Mouse (Mus musculus) intestine, postnatal 0 days (tissue): Measurements from ENCODE around the gene Rad23a. TPM values are rescaled to one million over a fixed set of nuclear protein-coding genes. Genes with fewer than 3 reads are reported as not detected.

Source experiments
- ATAC-seq: fragments of 200-750 bp; cut with Nextera tagmentation; 2 replicates; pipeline ENCODE4 v1.8.0; 2017; ENCODE audit warnings: mild to moderate bottlenecking, moderate TSS enrichment, moderate library complexity
- H3K27ac ChIP-seq: fragments of 300-500 bp; sonication (generic); 2 replicates; pipeline ENCODE4 v1.5.1; 2014; ENCODE audit warnings: mild to moderate bottlenecking, low read depth, low read length, moderate library complexity
- H3K27me3 ChIP-seq: fragments of 300-500 bp; sonication (generic); replicated peaks from 2 replicates; pipeline ENCODE4 v1.6.1; 2014; ENCODE audit warnings: low read length, mixed read lengths; ENCODE audit not compliant: control insufficient read depth, insufficient read depth
- H3K36me3 ChIP-seq: fragments of 300-500 bp; sonication (generic); 2 replicates; pipeline ENCODE4 v1.6.1; 2014; ENCODE audit warnings: mild to moderate bottlenecking, moderate library complexity; ENCODE audit not compliant: control insufficient read depth, insufficient read depth
- H3K4me1 ChIP-seq: fragments of 300-500 bp; sonication (generic); replicated peaks from 2 replicates; pipeline ENCODE4 v1.6.1; 2014; ENCODE audit warnings: antibody characterized with exemption, low read length, mixed read lengths; ENCODE audit not compliant: control insufficient read depth, insufficient read depth
- H3K4me2 ChIP-seq: fragments of 300-500 bp; sonication (generic); replicated peaks from 2 replicates; pipeline ENCODE4 v1.6.1; 2014; ENCODE audit warnings: low read depth, mild to moderate bottlenecking, moderate library complexity
- H3K4me3 ChIP-seq: fragments of 300-500 bp; sonication (generic); 2 replicates; pipeline ENCODE4 v1.5.1; 2014; ENCODE audit warnings: low read depth, low read length
- H3K9ac ChIP-seq: fragments of 300-500 bp; sonication (generic); 2 replicates; pipeline ENCODE4 v1.6.1; 2014; ENCODE audit warnings: mild to moderate bottlenecking, low read depth, low read length
- H3K9me3 ChIP-seq: fragments of 300-500 bp; sonication (generic); 2 replicates; pipeline ENCODE4 v1.6.1; 2016; ENCODE audit warnings: mixed run types; ENCODE audit not compliant: control insufficient read depth
- CTCF ChIP-seq: sonication (generic); IDR thresholded peaks from 2 replicates; pipeline ENCODE4 v1.5.1; 2016; ENCODE audit warnings: low read depth, mild to moderate bottlenecking, control low read depth, antibody characterized with exemption, moderate library complexity
- WGBS: fragments of 180-500 bp; shearing (Covaris S2); extraction: QIAGEN DNeasy Blood & Tissue Kit; methylation state at CpG from one replicate; pipeline ENCODE4 v1.1.7; 2014; 5-methylcytosine and 5-hydroxymethylcytosine counted together
- polyA plus RNA-seq: library from polyadenylated mRNA; unstranded; fragments of >200 nt; fragmentation: Nextera tagmentation; extraction: Ambion mirVana; gene quantifications from 2 replicates; pipeline ENCODE4 v1.2.1, GENCODE M21; 2015

Rad23a gene
- polyA plus RNA-seq, 1 experiment from 2014 or later: 67.8 TPM

- Histone ChIP-seq H3K27me3 (no peaks in the 10 kb centered on the region), H3K9ac (no peak overlapping the region), H3K4me2 (peak overlapping the region; percentile 77), H3K27ac (peak overlapping the region; percentile 41; the same call in 1 of the 2 replicates), H3K4me3 (peak overlapping the region; percentile 94; the same call in 1 of the 2 replicates), H3K36me3 (peaks cover 39% of the 10 kb centered on the region), H3K4me1 (peaks cover 7% of the 10 kb centered on the region; the same call in 1 of the 2 replicates), H3K9me3 (no peaks in the 10 kb centered on the region)
- WGBS: 65% methylated on average over 9 of the region's 9 CpGs
- TF ChIP-seq CTCF: no peak
- ATAC-seq: no peak
These were observed 4.1 kb upstream of the Rad23a start for GRCm38 (mm10) chr8:84844397-84845070.

- no peak for TF ChIP-seq CTCF
These were observed 1.0 kb upstream of the Rad23a start for GRCm38 (mm10) chr8:84841514-84841913.

GRCm38 (mm10) chr8:84839875-84840247 lies 604 bp downstream of the Rad23a start:
- H3K27ac ChIP-seq: peak overlapping the region; percentile 80
- peak overlapping the region; percentile 77 for H3K4me3 ChIP-seq
- H3K4me1 ChIP-seq: no peaks in the 10 kb centered on the region; the same call in 1 of the 2 replicates
- no peaks in the 10 kb centered on the region for H3K27me3 ChIP-seq
- WGBS: under 1% methylated on average over 7 of the region's 7 CpGs
- TF ChIP-seq CTCF: no peak
- no peaks in the 10 kb centered on the region for H3K9me3 ChIP-seq
- H3K9ac ChIP-seq: peak overlapping the region; percentile 73
- H3K4me2 ChIP-seq: peak overlapping the region; percentile 78
- no peak for ATAC-seq
- H3K36me3 ChIP-seq: peaks cover 70% of the 10 kb centered on the region

More at GRCm38 (mm10) chr8:84841514-84841913, 1.0 kb upstream of the Rad23a start:
- H3K4me2 ChIP-seq: no peak overlapping the region
- no peak for ATAC-seq
- H3K4me3 ChIP-seq: no peak overlapping the region
- no peaks in the 10 kb centered on the region for H3K27me3 ChIP-seq
- H3K4me1 ChIP-seq: peaks cover 3% of the 10 kb centered on the region; the same call in 1 of the 2 replicates
- no peaks in the 10 kb centered on the region for H3K9me3 ChIP-seq
- WGBS: 70% methylated on average over 1 of the region's 1 CpGs
- H3K27ac ChIP-seq: peak overlapping the region; percentile 24; the same call in 1 of the 2 replicates
- H3K9ac ChIP-seq: no peak overlapping the region
- H3K36me3 ChIP-seq: peaks cover 61% of the 10 kb centered on the region

GRCm38 (mm10) chr8:84839411-84839810 lies 1.1 kb downstream of the Rad23a start:
- Histone ChIP-seq H3K9ac (no peak overlapping the region), H3K9me3 (no peaks in the 10 kb centered on the region), H3K27me3 (no peaks in the 10 kb centered on the region), H3K4me2 (peak overlapping the region; percentile 78), H3K4me1 (no peaks in the 10 kb centered on the region), H3K36me3 (peaks cover 70% of the 10 kb centered on the region), H3K27ac (no peak overlapping the region), H3K4me3 (peak overlapping the region; percentile 77; the same call in 1 of the 2 replicates)
- no peak for ATAC-seq
- 77% methylated on average over 2 of the region's 2 CpGs for WGBS
- TF ChIP-seq CTCF: no peak

- TF ChIP-seq CTCF: no peak
- H3K36me3 ChIP-seq: peaks cover 68% of the 10 kb centered on the region
- H3K9ac ChIP-seq: no peak overlapping the region
- no peaks in the 10 kb centered on the region for H3K4me1 ChIP-seq
- no peak overlapping the region; the same call in 1 of the 2 replicates for H3K27ac ChIP-seq
- H3K9me3 ChIP-seq: no peaks in the 10 kb centered on the region
- 79% methylated on average over 5 of the region's 5 CpGs for whole genome bisulfite sequencing
- no peak overlapping the region for H3K4me2 ChIP-seq
- no peak for ATAC-seq
- no peak overlapping the region for H3K4me3 ChIP-seq
- no peaks in the 10 kb centered on the region for H3K27me3 ChIP-seq
These were observed 2.0 kb downstream of the Rad23a start for GRCm38 (mm10) chr8:84838513-84838912.

- Histone ChIP-seq H3K4me2 (no peak overlapping the region), H3K4me1 (no peaks in the 10 kb centered on the region), H3K9ac (no peak overlapping the region), H3K9me3 (no peaks in the 10 kb centered on the region), H3K27ac (no peak overlapping the region; the same call in 1 of the 2 replicates), H3K4me3 (no peak overlapping the region), H3K27me3 (no peaks in the 10 kb centered on the region), H3K36me3 (peaks cover 63% of the 10 kb centered on the region)
- TF ChIP-seq CTCF: no peak
- 89% methylated on average over 15 of the region's 15 CpGs for WGBS
- no peak for ATAC-seq
These were observed 2.5 kb downstream of the Rad23a start for GRCm38 (mm10) chr8:84837912-84838470.
